Mouse (Mus musculus) small intestine, adult 2 months (tissue): ENCODE results near the gene Gm20696. TPM values are rescaled to one million over a fixed set of nuclear protein-coding genes. Genes with fewer than 3 reads are reported as not detected.

Experiments used
- H3K27ac ChIP-seq: fragments of 200-500 bp; 2 replicates; pipeline ENCODE4 v1.5.1; 2012; ENCODE audit warnings: low read depth, low read length, control low read depth, inconsistent platforms; ENCODE audit not compliant: insufficient read depth
- H3K27me3 ChIP-seq: fragments of 200-500 bp; 2 replicates; pipeline ENCODE4 v1.6.1; 2012; ENCODE audit warnings: mild to moderate bottlenecking, moderate library complexity, low read length, inconsistent platforms; ENCODE audit not compliant: control insufficient read depth, insufficient read depth
- H3K36me3 ChIP-seq: fragments of 200-500 bp; 2 replicates; pipeline ENCODE4 v1.6.1; 2012; ENCODE audit warnings: mild to moderate bottlenecking, low read length, control low read depth, inconsistent platforms; ENCODE audit not compliant: control insufficient read depth, insufficient read depth
- H3K4me1 ChIP-seq: fragments of 200-500 bp; 2 replicates; pipeline ENCODE4 v1.6.1; 2012; ENCODE audit warnings: low read length, inconsistent platforms, mixed read lengths; ENCODE audit not compliant: control insufficient read depth, insufficient read depth, insufficient read length
- H3K4me3 ChIP-seq: fragments of 200-500 bp; 2 replicates; pipeline ENCODE4 v1.5.1; 2012; ENCODE audit warnings: low read depth, mild to moderate bottlenecking, control low read depth, inconsistent platforms, low read length, moderate library complexity
- CTCF ChIP-seq: fragments of 200-500 bp; IDR thresholded peaks from 2 replicates; pipeline ENCODE4 v1.5.1; 2012; ENCODE audit warnings: low read depth, mild to moderate bottlenecking, control low read depth, inconsistent platforms, low read length, moderate library complexity, mixed read lengths; ENCODE audit not compliant: insufficient replicate concordance, insufficient read length; ENCODE audit errors: extremely low read depth
- POLR2A ChIP-seq: fragments of 200-500 bp; IDR thresholded peaks from 2 replicates; pipeline ENCODE4 v1.6.1; 2012; ENCODE audit warnings: low read depth, mild to moderate bottlenecking, control low read depth, inconsistent platforms, low read length, moderate library complexity
- WGBS: fragments of 180-500 bp; shearing (Covaris S2); methylation state at CpG from one replicate; pipeline ENCODE4 v1.1.7; 2018; 5-methylcytosine and 5-hydroxymethylcytosine counted together
- polyA plus RNA-seq: library from polyadenylated mRNA; depleted of rRNA; stranded (reverse); fragments of >200 nt; gene quantifications from 2 replicates; pipeline ENCODE4 v1.2.3, GENCODE M21; 2012

The Gm20696 gene
- polyA plus RNA-seq, 1 experiment: 0.57 TPM

DNA sequence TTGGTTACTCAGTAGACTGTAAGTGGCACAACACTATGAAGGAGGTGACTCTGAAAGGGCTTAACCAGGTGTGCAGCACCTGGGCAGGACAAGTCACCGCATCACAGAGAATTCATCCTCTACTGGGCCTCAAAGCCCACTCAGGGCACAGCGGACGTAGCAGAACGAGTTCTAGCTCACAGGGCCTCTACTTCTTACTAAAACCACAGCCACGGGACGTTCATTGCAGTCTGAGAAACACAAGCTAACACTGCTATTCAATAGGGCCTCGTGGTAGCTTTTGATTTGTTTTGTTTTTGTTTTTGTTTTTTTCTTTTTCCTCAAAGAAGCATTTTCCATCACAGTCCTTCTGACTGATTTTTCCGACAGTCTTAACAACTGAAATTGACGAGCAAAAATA, 233.6 kb downstream of the Gm20696 start:
- WGBS: 92% methylated on average over 9 of the region's 9 CpGs
- peaks cover 14% of the 10 kb centered on the region for H3K36me3 ChIP-seq
- no peak overlapping the region for H3K4me3 ChIP-seq
- H3K27ac ChIP-seq: no peak overlapping the region
- no peaks in the 10 kb centered on the region for H3K27me3 ChIP-seq
- H3K4me1 ChIP-seq: peaks cover 2% of the 10 kb centered on the region; the same call in 1 of the 2 replicates
- TF ChIP-seq CTCF (no peak), POLR2A (no peak)

- H3K27me3 ChIP-seq: no peaks in the 10 kb centered on the region
- H3K36me3 ChIP-seq: peaks cover 17% of the 10 kb centered on the region
- WGBS: 33% methylated on average over 4 of the region's 4 CpGs
- TF ChIP-seq CTCF: no peak
- no peak overlapping the region for H3K27ac ChIP-seq
- H3K4me1 ChIP-seq: peaks cover 2% of the 10 kb centered on the region; the same call in 1 of the 2 replicates
- no peak overlapping the region for H3K4me3 ChIP-seq
These were observed 234.7 kb downstream of the Gm20696 start for GRCm38 (mm10) chr6:99431941-99432340.

GRCm38 (mm10) chr6:99430560-99430959, 236.0 kb downstream of the Gm20696 start:
- 97% methylated on average over 14 of the region's 14 CpGs for WGBS
- Histone ChIP-seq H3K27me3 (no peaks in the 10 kb centered on the region), H3K4me3 (no peak overlapping the region), H3K4me1 (peaks cover 2% of the 10 kb centered on the region; the same call in 1 of the 2 replicates), H3K36me3 (peaks cover 14% of the 10 kb centered on the region), H3K27ac (no peak overlapping the region)
- TF ChIP-seq CTCF (no peak), POLR2A (no peak)

- no peaks in the 10 kb centered on the region for H3K27me3 ChIP-seq
- no peak overlapping the region for H3K27ac ChIP-seq
- WGBS: 68% methylated on average over 16 of the region's 16 CpGs
These were observed 237.0 kb downstream of the Gm20696 start for GRCm38 (mm10) chr6:99429378-99430131.

DNA sequence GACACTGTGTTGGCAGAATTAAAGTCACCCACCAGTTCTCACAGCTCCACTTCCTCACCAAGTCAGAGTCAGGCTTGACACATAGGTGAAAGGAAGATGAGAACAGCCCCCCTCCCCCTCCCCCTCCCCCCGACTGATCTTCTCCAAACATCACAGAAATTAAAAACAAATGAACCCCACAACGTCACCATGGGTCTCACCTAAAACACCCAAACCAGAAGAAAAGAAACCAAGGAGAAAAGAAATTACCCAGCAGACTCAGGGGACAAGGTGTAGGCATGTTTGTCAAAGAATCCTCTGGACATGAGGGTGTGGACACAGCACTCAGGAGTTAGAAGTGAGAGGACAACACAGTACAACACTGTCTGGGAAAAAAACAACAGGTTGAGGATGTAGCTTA, 237.6 kb downstream of the Gm20696 start:
- no peak overlapping the region for H3K27ac ChIP-seq

More at GRCm38 (mm10) chr6:99429378-99430131, 237.0 kb downstream of the Gm20696 start:
- peaks cover 9% of the 10 kb centered on the region for H3K36me3 ChIP-seq
- H3K4me1 ChIP-seq: peaks cover 7% of the 10 kb centered on the region
- no peak overlapping the region for H3K4me3 ChIP-seq
- TF ChIP-seq CTCF: no peak
- TF ChIP-seq POLR2A: no peak

DNA sequence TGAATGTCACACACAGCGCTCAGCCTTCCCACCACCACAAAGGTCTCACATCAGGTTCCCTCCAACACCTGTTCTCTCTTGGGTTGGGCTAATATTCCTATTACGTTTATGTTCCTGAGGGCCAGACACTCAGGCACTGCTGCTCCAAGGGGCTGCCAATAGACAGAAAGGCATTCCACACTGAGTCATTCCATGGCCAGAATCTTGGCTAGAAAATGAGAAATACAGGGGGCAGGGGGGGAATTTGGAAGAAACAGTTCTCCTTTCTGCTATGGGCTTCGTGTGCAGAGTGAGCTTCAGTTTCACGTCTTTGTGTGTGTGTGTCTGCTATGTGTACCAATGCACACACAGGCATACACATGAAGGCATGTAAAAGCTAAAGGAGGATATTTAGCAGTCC, 239.3 kb downstream of the Gm20696 start:
- 82% methylated on average over 4 of the region's 4 CpGs for WGBS
- Histone ChIP-seq H3K4me3 (no peak overlapping the region), H3K27me3 (no peaks in the 10 kb centered on the region)

More for the DNA sequence above, 237.6 kb downstream of the Gm20696 start:
- TF ChIP-seq POLR2A (no peak), CTCF (no peak)
- peaks cover 7% of the 10 kb centered on the region for H3K4me1 ChIP-seq
- H3K36me3 ChIP-seq: peaks cover 4% of the 10 kb centered on the region
- H3K4me3 ChIP-seq: no peak overlapping the region
- WGBS: 78% methylated on average over 2 of the region's 2 CpGs
- H3K27me3 ChIP-seq: no peaks in the 10 kb centered on the region

DNA sequence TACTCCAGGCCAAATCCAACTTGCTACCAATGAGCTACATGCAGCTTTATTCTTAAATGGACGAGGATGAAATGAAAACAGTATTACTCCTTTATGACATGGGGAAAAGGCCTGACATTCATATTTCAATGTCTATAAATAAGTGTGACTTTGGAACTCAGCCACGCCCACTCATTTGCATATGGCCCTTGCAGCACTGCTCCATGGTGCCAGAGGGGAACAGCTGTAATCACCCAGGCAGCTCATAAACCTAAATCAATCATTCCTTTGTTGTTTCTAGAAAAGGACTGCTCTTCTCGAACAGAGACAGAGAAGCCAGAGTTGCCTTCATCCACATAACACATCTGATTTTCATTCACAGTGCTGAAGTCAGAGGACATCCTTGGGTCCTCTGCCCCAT, 241.6 kb downstream of the Gm20696 start:
- Histone ChIP-seq H3K27me3 (no peaks in the 10 kb centered on the region), H3K27ac (no peak overlapping the region), H3K4me3 (no peak overlapping the region), H3K4me1 (peaks cover 5% of the 10 kb centered on the region), H3K36me3 (peaks cover 4% of the 10 kb centered on the region; the same call in 1 of the 2 replicates)
- WGBS: 31% methylated on average over 3 of the region's 3 CpGs
- TF ChIP-seq CTCF: no peak
- no peak for TF ChIP-seq POLR2A

More for the DNA sequence above, 239.3 kb downstream of the Gm20696 start:
- Histone ChIP-seq H3K27ac (no peak overlapping the region), H3K36me3 (peaks cover 4% of the 10 kb centered on the region; the same call in 1 of the 2 replicates), H3K4me1 (peaks cover 5% of the 10 kb centered on the region)
- no peak for TF ChIP-seq CTCF
- TF ChIP-seq POLR2A: no peak
